Mouse (Mus musculus) erythroblast, embryonic 14.5 days (primary cell): Measurements from ENCODE around the gene Irs3. TPM values are rescaled to one million over a fixed set of nuclear protein-coding genes. Genes with fewer than 3 reads are reported as not detected.

ENCODE experiments used
- H3K27me3 ChIP-seq: 2 replicates; pipeline ENCODE4 v1.6.1; 2012; ENCODE audit warnings: inconsistent platforms; ENCODE audit not compliant: control insufficient read depth
- H3K36me3 ChIP-seq: 2 replicates; pipeline ENCODE4 v1.6.1; 2012; ENCODE audit warnings: mild to moderate bottlenecking, inconsistent platforms; ENCODE audit not compliant: control insufficient read depth
- H3K4me1 ChIP-seq: 2 replicates; pipeline ENCODE4 v1.6.1; 2012; ENCODE audit warnings: inconsistent platforms; ENCODE audit not compliant: control insufficient read depth
- H3K4me3 ChIP-seq: replicated peaks from 2 replicates; pipeline ENCODE3; 2012; ENCODE audit warnings: moderate library complexity, mild to moderate bottlenecking, inconsistent platforms
- H3K9me3 ChIP-seq: 2 replicates; pipeline ENCODE4 v1.6.1; 2012; ENCODE audit warnings: low read length, inconsistent platforms, mixed read lengths; ENCODE audit not compliant: control insufficient read depth
- GATA1 ChIP-seq: IDR thresholded peaks from 2 replicates; pipeline ENCODE4 v1.6.1; 2012; ENCODE audit warnings: low read length, inconsistent platforms, mixed read lengths
- TAL1 ChIP-seq: IDR thresholded peaks from 3 replicates; pipeline ENCODE4 v1.6.1; 2012; ENCODE audit warnings: low read length, inconsistent platforms, mixed read lengths
- polyA plus RNA-seq: library from polyadenylated mRNA; stranded (reverse); fragments of >175 nt; gene quantifications from 2 replicates; pipeline ENCODE4 v1.2.3, GENCODE M21; 2012

Irs3 gene
- polyA plus RNA-seq, 1 experiment: not detected

DNA sequence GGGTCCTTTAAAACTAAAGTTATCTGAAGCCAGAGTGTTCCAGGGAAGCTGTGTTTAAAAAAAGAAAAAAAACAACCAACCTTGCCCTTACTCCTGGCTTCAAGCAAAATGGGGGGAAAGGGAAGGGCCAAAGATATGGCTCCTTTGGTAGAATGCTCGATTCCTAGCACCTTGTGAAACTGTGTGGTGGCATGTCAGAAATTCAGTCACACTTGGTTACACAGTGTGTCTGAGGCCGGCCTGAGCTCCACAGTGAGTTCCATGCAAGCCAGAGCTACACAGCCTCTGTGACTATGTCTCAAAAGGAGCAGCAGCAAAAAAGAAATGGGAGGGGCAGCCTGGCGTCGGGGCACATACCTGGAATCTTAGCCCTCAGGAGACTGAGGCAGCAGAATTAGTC is 3.7 kb upstream of the Irs3 start:
- H3K4me1 ChIP-seq: peaks cover 62% of the 10 kb centered on the region
- H3K4me3 ChIP-seq: no peak overlapping the region
- no peak for TF ChIP-seq GATA1
- no peak for TF ChIP-seq TAL1
- no peaks in the 10 kb centered on the region for H3K9me3 ChIP-seq
- H3K36me3 ChIP-seq: peaks cover 47% of the 10 kb centered on the region
- H3K27me3 ChIP-seq: peaks cover 22% of the 10 kb centered on the region

DNA sequence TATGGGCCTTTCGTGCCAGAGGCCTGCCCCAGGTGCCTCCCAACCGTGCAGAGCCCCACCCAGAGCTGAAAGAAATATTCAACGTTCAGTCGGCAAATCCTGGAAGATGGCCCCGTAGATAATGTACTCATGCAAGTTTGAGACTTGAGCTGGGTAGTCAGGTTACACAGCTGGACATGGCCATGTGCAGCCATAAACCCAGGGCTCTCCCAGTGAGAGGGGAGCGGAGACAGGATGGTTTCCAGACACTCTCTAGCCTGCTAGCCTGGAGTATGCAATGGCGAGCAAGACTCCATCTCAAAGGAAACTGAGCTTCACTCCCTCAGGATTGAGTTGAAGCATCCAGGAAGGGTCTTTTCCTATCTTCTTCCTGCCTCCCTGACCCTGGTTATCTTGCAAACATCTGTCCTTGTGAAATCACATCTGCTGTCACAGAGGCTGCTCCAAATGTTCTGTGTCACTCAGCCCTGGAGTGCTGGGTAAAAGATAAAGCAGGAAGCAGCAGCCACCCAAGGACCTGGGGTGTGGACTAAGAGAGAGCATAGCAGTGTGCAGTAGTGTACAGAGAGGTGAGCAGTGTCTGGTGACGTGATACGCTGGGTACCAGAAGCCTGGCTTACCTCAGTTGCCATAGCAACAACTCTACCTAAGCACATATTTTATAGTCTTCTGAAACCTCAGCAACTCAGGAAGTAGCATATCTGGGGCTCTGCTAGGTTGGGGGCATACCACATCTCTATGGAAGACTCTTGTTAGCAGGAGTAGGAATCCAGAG is 2.5 kb upstream of the Irs3 start:
- TF ChIP-seq GATA1 (no peak), TAL1 (no peak)
- Histone ChIP-seq H3K4me3 (no peak overlapping the region), H3K27me3 (peaks cover 29% of the 10 kb centered on the region), H3K9me3 (no peaks in the 10 kb centered on the region), H3K36me3 (peaks cover 35% of the 10 kb centered on the region), H3K4me1 (peaks cover 62% of the 10 kb centered on the region)

DNA sequence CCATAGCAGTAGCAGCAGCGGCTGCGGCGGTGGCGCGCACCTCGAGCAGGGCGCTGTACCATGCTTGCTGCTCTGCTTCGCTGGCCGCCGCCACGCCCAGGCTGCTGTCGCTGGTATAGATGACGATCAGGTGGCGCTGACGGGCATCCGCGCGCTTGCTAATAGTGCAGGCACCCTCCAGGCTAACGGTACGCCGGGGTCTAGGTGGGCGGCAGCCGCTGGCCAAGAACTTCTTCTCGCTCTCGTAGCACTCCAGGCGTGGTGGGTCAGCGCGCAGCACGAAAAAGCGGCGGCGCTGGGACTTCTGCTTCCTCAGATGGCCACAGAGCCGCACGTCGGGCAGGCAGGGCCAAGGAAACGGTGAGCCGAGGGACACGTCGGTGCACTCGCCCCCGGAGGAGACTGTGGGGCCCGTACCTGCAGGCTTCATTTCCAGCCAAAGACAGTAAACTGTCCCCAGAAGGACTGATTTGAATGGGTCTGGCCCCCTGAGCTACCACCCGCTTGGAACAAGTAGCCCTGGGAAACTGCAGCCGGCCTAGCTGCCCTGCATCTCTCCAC is 343 bp downstream of the Irs3 start:
- Histone ChIP-seq H3K4me3 (peak overlapping the region; percentile 18), H3K9me3 (no peaks in the 10 kb centered on the region), H3K27me3 (peaks cover 29% of the 10 kb centered on the region), H3K36me3 (peaks cover 37% of the 10 kb centered on the region), H3K4me1 (peaks cover 51% of the 10 kb centered on the region)
- TF ChIP-seq TAL1 (no peak), GATA1 (no peak)

DNA sequence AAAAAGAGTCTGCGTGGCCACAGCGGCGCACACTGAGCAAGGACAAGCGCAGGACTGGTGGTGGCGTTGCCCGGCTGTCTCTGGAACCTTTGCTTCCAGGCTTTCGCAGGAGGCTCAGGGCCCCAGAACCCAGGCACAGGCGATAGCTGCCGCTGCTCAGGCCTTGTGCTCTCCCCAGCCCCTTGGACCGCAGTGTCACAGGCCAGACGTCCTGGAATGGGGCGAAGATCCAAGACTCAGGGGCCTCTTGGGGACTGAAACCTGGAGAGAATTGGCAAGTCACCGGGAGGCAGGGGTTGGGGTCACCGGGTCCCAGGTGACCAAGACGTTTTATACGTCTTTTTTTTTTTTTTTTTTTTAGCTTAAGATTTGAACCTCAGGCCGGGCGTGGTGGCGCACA is 1.0 kb downstream of the Irs3 start:
- H3K27me3 ChIP-seq: peaks cover 29% of the 10 kb centered on the region
- H3K4me1 ChIP-seq: peaks cover 44% of the 10 kb centered on the region
- H3K4me3 ChIP-seq: no peak overlapping the region
- TF ChIP-seq TAL1 (no peak), GATA1 (no peak)
- peaks cover 39% of the 10 kb centered on the region for H3K36me3 ChIP-seq
- H3K9me3 ChIP-seq: no peaks in the 10 kb centered on the region

DNA sequence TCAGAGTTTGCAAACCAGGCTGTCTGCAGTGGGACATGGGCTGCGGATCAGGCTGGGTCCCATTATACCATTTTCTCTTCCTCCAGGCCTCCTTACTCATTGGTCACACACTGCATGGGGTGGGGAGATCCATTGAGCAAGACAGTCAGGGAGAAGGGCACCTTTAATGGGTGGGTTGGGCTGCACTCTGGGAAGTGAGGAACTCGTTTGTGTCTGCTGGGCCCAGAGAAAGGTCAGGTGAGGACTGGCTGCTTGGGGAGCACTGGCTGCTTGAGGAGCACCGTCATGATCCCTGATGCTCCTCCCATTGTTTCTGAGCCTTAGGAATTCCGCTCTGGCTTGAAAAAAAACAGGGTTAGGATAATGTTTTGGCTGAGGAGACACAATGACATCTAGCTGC is 2.6 kb downstream of the Irs3 start:
- peaks cover 52% of the 10 kb centered on the region for H3K36me3 ChIP-seq

DNA sequence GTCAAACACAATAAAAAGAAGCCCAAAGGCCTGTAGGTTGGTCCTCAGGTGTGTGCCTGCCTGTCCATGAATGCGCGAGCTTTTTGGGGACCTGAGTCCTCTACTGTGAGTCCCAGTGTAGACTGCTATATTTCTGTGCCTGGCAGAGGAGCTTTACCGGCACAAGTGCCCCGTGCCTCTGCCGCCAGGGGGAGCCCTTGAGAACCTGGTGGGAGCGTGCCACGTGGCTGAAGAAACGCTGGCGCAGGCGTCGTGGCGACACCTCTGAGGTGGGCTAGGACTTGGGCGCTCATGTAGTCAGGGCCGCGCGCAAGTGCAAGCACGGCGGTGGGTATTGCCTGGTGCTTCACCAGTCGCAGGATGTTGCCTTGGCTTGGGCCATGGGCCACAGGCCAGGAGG is 4.5 kb downstream of the Irs3 start, which contains the start of gene Sap25:
Sap25 (plus strand) TSS at position 281 of the 400 bp plus-strand sequence.
- H3K4me3 ChIP-seq: no peak within 1 kb of the TSS
- peaks cover 24% of the 10 kb centered on the region for H3K27me3 ChIP-seq
- no peak for TF ChIP-seq TAL1
- no peak for TF ChIP-seq GATA1
- peaks cover 20% of the 10 kb centered on the region for H3K4me1 ChIP-seq
- H3K36me3 ChIP-seq: peaks cover 70% of the 10 kb centered on the region
- no peaks in the 10 kb centered on the region for H3K9me3 ChIP-seq

More for the DNA sequence above, 2.6 kb downstream of the Irs3 start:
- Histone ChIP-seq H3K4me1 (peaks cover 29% of the 10 kb centered on the region), H3K9me3 (no peaks in the 10 kb centered on the region), H3K27me3 (peaks cover 29% of the 10 kb centered on the region), H3K4me3 (no peak overlapping the region)
- TF ChIP-seq GATA1 (no peak), TAL1 (no peak)

DNA sequence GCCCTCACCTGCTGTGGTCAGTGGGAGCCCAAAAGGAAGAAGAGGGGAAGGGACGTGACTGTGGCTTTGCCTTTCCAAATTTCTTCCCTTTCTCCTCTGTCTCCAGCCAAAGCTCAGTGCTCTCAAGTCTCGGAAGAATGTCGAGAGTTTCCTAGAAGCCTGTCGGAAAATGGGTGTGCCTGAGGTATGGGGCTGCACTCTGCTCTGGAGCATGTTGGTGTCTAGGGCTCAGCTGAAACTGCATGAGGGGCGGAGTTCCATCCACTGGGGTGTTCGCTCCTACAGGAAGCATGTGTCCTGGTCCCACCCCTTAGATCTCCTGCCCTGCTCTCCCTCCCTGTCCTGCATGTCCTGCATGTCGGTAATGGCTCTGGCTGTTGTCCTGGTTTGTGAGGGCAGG is 6.0 kb downstream of the Irs3 start:
- H3K4me3 ChIP-seq: no peak overlapping the region
- peaks cover 9% of the 10 kb centered on the region for H3K27me3 ChIP-seq
- H3K9me3 ChIP-seq: no peaks in the 10 kb centered on the region
- H3K4me1 ChIP-seq: peaks cover 7% of the 10 kb centered on the region
- TF ChIP-seq TAL1 (no peak), GATA1 (no peak)
- H3K36me3 ChIP-seq: peaks cover 86% of the 10 kb centered on the region

DNA sequence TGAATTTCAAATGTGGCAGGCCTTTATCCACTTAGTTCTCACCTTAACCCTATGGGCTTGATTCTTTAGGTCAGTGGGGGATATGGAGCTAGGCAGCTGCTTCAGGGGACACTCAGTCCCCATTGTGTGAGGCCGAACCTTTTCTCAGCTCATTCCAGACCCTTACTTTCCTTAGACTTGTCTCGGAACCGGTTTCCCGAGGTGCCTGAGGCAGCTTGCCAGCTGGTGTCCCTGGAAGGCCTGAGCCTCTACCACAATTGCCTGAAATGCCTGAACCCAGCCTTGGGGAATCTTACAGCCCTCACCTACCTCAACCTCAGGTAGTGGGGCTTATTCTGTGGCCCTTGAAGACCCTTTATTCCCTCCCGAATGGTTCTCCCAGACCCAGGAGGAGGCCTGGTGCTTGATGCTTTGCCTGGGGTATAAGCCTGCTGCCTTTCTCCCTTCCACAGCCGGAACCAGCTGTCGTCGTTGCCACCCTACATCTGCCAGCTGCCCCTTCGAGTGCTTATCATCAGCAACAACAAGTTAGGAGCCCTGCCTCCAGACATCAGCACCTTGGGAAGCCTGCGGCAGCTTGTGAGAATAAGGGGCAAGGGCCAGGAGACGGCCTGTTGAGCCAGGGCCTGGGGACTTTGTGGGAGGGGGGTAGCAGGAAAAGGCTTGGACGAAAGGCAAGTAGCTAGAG is 12.0 kb downstream of the Irs3 start:
- peaks cover 80% of the 10 kb centered on the region for H3K36me3 ChIP-seq
- H3K27me3 ChIP-seq: no peaks in the 10 kb centered on the region
- TF ChIP-seq TAL1 (no peak), GATA1 (no peak)
- no peak overlapping the region for H3K4me3 ChIP-seq
- peaks cover 37% of the 10 kb centered on the region for H3K4me1 ChIP-seq
- no peaks in the 10 kb centered on the region for H3K9me3 ChIP-seq

DNA sequence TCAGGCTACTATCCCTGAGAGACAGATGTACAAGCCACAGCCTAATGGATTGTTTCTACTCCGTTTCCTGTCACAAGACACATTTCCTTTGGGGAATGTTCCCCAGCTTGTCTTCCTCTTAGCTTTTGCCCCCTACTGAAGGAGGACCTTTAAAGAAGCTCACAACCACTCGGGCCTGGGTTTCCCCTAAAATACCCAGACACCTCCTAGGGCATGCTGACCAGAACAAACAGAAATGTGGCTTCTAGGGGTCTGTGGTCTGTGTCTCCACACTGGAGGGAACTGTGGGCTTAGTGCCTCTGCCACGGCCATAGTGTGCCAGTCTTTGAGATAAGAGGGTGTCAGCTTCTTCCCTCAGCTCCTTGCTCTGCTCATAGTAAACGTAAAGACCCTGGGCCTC is 13.9 kb downstream of the Irs3 start:
- TF ChIP-seq GATA1: no peak
- no peak for TF ChIP-seq TAL1
- Histone ChIP-seq H3K4me1 (peaks cover 54% of the 10 kb centered on the region), H3K4me3 (peak overlapping the region; percentile 99), H3K9me3 (no peaks in the 10 kb centered on the region), H3K27me3 (no peaks in the 10 kb centered on the region), H3K36me3 (peaks cover 61% of the 10 kb centered on the region)
